Mouse (Mus musculus): ENCODE data around the gene Gm9970. TPM values are rescaled to one million over a fixed set of nuclear protein-coding genes. Genes with fewer than 3 reads are reported as not detected.

The Gm9970 gene
- polyA plus RNA-seq, 1 experiment from 2014 or later: not detected

DNA sequence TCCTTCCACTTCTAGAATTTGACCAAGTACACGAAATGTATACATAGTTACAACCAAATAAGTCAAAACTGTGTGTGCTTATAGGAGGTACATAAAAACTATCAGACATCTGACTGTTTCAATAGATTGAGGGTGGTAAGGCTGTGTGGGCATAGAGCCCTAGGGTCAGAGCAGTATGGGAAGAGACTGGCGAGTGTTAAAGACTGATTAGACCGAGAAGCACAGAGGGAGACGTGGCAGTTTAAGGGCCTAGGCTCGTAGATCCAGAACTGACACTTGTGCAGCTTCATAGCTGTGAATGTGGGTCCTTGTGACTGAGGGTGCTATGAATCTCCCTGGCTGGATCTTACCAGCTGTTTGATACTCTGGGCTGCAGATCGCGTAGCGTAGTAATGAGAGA, 13.9 kb upstream of the Gm9970 start:
- no peak for ATAC-seq (ENCODE audit: insufficient number of reproducible peaks, insufficient read depth, low FRiP score, low TSS enrichment, low read depth)
- Histone ChIP-seq H3K9me3 (no peaks in the 10 kb centered on the region), H3K27me3 (no peaks in the 10 kb centered on the region), H3K36me3 (peaks cover 87% of the 10 kb centered on the region), H3K27ac (no peak overlapping the region), H3K4me1 (peaks cover 35% of the 10 kb centered on the region), H3K9ac (no peak overlapping the region), H3K4me2 (no peak overlapping the region), H3K4me3 (no peak overlapping the region)
- WGBS: 87% methylated on average over 8 of the region's 8 CpGs

DNA sequence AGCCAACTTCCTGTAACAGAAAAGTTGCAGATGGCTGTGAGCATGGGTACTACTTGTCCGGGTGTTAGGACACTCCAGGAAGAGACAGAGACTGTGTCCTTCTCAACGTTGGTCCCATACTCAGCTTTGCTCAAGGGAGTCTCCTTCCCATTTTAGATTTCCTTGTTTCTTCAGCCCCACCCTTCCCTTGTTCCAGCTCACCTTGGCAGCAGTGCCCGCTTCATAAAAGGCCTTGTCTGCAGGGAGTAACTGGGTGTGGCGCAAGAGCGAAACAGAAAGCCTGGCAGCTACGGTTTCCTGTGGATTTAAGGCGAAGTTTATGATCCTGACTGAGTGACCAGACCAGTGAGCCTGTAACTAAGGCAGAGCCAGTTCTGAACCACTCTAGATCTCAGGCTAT, 13.4 kb upstream of the Gm9970 start:
- H3K36me3 ChIP-seq: peaks cover 87% of the 10 kb centered on the region
- H3K9me3 ChIP-seq: no peaks in the 10 kb centered on the region
- peak overlapping the region; percentile 84; the same call in 1 of the 2 replicates for H3K27ac ChIP-seq
- ATAC-seq (ENCODE audit: insufficient number of reproducible peaks, insufficient read depth, low FRiP score, low TSS enrichment, low read depth): no peak
- H3K27me3 ChIP-seq: no peaks in the 10 kb centered on the region
- H3K4me3 ChIP-seq: no peak overlapping the region
- WGBS: 84% methylated on average over 7 of the region's 7 CpGs
- H3K4me2 ChIP-seq: no peak overlapping the region
- peaks cover 35% of the 10 kb centered on the region for H3K4me1 ChIP-seq
- no peak overlapping the region for H3K9ac ChIP-seq

DNA sequence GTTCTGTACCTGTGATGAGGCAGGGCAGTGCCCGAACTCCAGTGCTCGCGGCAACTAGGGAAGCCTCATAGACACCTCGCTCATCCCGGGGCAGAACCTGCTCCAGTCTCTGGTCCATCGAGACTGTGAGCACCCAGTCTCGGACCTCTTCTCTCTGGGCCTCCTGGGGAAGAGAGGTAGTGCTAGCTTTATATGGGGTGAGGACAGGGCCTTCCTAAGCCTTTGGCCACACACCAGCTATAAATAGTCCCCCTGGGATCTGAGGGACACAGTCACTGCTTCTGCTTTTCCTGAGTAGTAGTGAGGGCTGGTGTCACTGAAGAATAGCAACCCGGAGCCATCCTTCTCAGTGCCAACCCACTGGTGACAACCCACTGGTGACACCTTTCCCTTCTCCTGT, 12.8 kb upstream of the Gm9970 start:
- Histone ChIP-seq H3K4me1 (peaks cover 35% of the 10 kb centered on the region), H3K27me3 (no peaks in the 10 kb centered on the region), H3K4me2 (no peak overlapping the region), H3K9ac (peak overlapping the region; percentile 32; the same call in 1 of the 2 replicates), H3K36me3 (peaks cover 86% of the 10 kb centered on the region), H3K27ac (peak overlapping the region; percentile 84), H3K9me3 (no peaks in the 10 kb centered on the region), H3K4me3 (no peak overlapping the region)
- no peak for ATAC-seq (ENCODE audit: insufficient number of reproducible peaks, insufficient read depth, low FRiP score, low TSS enrichment, low read depth)
- WGBS: 90% methylated on average over 8 of the region's 8 CpGs

DNA sequence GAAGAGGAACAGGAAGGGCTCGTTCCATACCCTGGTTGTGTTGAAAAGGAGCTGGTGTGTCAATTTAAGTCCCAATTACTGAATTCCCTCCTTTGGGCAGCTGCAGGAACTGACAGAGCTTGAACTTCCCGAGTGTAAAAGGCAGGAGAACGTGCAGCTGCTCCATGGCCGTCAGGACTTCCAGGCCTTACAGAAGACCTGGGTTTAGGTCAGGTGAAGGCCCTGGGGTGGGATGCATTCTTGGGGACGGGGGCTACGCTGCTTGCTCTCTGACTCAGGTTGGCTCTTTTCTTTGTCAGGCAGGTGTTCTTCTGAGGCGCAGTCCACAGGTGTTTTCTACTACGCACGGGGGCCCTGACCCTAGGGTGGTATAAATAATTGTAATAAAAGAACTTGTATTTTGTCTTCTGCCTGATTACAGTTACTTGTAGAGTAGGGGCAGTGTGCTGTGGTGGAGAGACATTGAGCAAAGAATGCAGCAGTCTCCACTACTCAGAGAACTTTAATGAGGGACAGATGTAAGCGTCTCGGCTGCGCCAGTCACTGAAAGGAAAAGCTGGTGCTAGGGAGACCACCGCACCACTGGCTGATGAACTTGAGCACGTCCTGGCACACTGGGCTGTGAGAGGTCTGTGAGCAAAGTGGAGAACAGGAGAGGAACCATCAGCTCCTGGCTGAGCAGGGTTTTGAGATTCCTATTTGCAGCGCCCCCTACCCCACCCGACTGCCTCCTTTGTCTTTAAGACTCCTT, 11.9 kb upstream of the Gm9970 start:
- peaks cover 35% of the 10 kb centered on the region for H3K4me1 ChIP-seq
- H3K27ac ChIP-seq: peak overlapping the region; percentile 84
- H3K36me3 ChIP-seq: peaks cover 87% of the 10 kb centered on the region
- no peaks in the 10 kb centered on the region for H3K9me3 ChIP-seq
- WGBS: 36% methylated on average over 16 of the region's 16 CpGs
- ATAC-seq (ENCODE audit: insufficient number of reproducible peaks, insufficient read depth, low FRiP score, low TSS enrichment, low read depth): peak; percentile 28; the same call in 1 of the 2 replicates
- 0 out of 2 replicates have a peak overlapping the region, but pooled peaks have one; percentile 32 for H3K9ac ChIP-seq
- peak overlapping the region; percentile 51 for H3K4me2 ChIP-seq
- no peak overlapping the region for H3K4me3 ChIP-seq
- H3K27me3 ChIP-seq: no peaks in the 10 kb centered on the region

DNA sequence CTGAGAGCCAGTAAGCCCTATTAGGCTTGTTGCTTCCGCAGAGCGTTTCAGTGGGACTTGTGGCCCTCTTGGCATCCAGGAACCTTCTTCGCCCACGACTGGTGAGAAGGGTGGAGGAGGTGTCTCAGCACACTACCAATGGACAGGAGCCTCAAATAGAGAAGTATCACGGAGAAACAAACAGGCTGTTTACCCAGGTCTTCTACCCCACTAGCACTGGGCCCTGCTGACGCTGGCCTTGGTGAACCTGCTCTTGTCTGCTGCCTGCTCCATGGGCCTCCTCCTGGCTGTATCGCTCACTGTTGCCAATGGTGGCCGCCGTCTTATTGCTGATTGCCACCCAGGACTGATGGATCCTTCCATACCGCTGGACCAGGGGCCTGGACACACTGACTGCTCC, 11.1 kb upstream of the Gm9970 start:
- no peaks in the 10 kb centered on the region for H3K9me3 ChIP-seq
- no peaks in the 10 kb centered on the region for H3K27me3 ChIP-seq
- peaks cover 35% of the 10 kb centered on the region for H3K4me1 ChIP-seq
- no peak for ATAC-seq (ENCODE audit: insufficient number of reproducible peaks, insufficient read depth, low FRiP score, low TSS enrichment, low read depth)
- H3K4me2 ChIP-seq: peak overlapping the region; percentile 51
- peak overlapping the region; percentile 84 for H3K27ac ChIP-seq
- peak overlapping the region; percentile 67 for H3K9ac ChIP-seq
- WGBS: 59% methylated on average over 10 of the region's 10 CpGs
- H3K4me3 ChIP-seq: peak overlapping the region; percentile 35
- peaks cover 90% of the 10 kb centered on the region for H3K36me3 ChIP-seq

DNA sequence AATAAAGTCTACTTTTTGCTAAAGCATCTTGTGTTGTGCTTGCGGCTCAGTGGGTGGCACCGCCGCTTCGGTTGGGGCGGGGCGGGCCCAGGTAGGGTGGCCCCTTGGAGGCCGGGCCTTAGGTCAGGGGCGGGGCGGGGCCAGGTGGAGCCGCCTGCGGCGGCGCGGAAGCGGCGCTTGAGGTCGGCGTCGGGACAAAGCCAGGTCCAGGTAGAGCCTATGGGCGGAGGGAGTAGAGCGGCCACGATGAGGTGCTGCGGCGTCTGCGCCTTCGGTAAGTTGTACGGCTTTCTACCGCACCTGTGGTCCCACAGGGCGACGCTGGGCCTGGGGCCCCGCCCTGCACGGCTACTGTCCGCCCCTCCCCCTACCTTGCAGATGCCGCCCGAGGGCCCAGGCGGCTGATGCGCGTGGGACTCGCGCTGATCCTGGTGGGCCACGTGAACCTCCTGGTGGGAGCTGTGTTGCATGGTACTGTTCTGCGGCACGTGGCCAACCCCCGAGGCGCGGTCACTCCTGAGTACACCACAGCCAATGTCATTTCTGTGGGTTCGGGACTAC, 10.6 kb upstream of the Gm9970 start, which contains the start of gene Krtcap3:
TSS of gene Krtcap3 (plus strand) at position 151 of the 561 bp plus-strand sequence.
- H3K4me2 ChIP-seq: peak within 1 kb of the TSS; percentile 51
- H3K27me3 ChIP-seq: no peaks in the 10 kb centered on the region
- ATAC-seq (ENCODE audit: insufficient number of reproducible peaks, insufficient read depth, low FRiP score, low TSS enrichment, low read depth): peak; percentile 53
- peak within 1 kb of the TSS; percentile 84 for H3K27ac ChIP-seq
- peaks cover 92% of the 10 kb centered on the region for H3K36me3 ChIP-seq
- WGBS: 14% methylated on average over 43 of the region's 47 CpGs
- H3K9me3 ChIP-seq: no peaks in the 10 kb centered on the region
- H3K9ac ChIP-seq: peak within 1 kb of the TSS; percentile 67
- H3K4me3 ChIP-seq: peak within 1 kb of the TSS; percentile 35
- H3K4me1 ChIP-seq: peaks cover 35% of the 10 kb centered on the region

DNA sequence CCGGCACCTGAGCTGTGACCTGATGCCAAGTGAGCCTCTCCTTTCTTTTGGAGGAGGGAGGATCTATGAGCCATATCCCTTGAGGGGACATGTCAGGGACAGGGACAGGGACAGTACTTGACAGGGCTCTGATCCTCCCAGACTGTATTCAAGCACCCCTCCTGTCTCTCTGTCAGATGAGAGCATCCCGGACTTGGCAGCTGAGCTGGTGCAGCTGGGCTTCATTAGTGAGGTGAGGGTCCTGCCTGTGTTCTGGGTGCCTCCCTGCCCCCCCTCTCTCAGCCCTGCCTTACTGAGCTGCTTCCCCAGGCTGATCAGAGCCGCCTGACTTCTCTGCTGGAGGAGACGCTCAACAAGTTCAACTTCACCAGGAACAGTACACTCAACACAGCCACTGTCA, 9.7 kb upstream of the Gm9970 start:
- H3K9ac ChIP-seq: peak overlapping the region; percentile 67; the same call in 1 of the 2 replicates
- no peaks in the 10 kb centered on the region for H3K9me3 ChIP-seq
- ATAC-seq (ENCODE audit: insufficient number of reproducible peaks, insufficient read depth, low FRiP score, low TSS enrichment, low read depth): no peak
- H3K27ac ChIP-seq: peak overlapping the region; percentile 84
- H3K27me3 ChIP-seq: no peaks in the 10 kb centered on the region
- H3K4me2 ChIP-seq: 0 out of 2 replicates have a peak overlapping the region, but pooled peaks have one; percentile 51
- no peak overlapping the region for H3K4me3 ChIP-seq
- H3K36me3 ChIP-seq: peaks cover 92% of the 10 kb centered on the region
- H3K4me1 ChIP-seq: peaks cover 35% of the 10 kb centered on the region
- 27% methylated on average over 4 of the region's 4 CpGs for WGBS

DNA sequence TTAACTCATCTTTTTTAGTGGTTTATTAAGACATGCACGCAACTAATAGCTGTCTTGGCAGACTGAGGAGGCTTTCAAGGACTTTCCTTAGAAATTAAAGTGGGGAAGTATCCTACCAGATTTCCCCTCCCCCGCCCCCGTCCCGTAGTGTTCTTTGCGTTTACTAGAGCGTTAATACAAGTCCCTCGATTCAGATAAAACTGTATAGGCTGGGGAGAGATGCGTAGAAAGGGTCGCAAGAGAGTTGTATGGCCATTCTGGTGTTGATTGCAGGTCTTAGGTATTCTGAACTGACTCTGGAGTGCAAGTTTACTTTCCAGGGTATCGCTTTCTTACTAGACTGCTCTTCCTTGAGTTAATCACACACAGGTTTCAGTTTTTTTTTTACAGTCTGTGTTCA, 1.2 kb upstream of the Gm9970 start:
- 21% methylated on average over 10 of the region's 10 CpGs for whole genome bisulfite sequencing
- H3K4me3 ChIP-seq: peak overlapping the region; percentile 93
- H3K4me2 ChIP-seq: peak overlapping the region; percentile 92
- peaks cover 8% of the 10 kb centered on the region for H3K4me1 ChIP-seq
- H3K9ac ChIP-seq: peak overlapping the region; percentile 96
- H3K27me3 ChIP-seq: no peaks in the 10 kb centered on the region
- no peak for ATAC-seq (ENCODE audit: insufficient number of reproducible peaks, insufficient read depth, low FRiP score, low TSS enrichment, low read depth)
- H3K27ac ChIP-seq: peak overlapping the region; percentile 99; the same call in 1 of the 2 replicates
- no peaks in the 10 kb centered on the region for H3K9me3 ChIP-seq
- H3K36me3 ChIP-seq: peaks cover 36% of the 10 kb centered on the region

DNA sequence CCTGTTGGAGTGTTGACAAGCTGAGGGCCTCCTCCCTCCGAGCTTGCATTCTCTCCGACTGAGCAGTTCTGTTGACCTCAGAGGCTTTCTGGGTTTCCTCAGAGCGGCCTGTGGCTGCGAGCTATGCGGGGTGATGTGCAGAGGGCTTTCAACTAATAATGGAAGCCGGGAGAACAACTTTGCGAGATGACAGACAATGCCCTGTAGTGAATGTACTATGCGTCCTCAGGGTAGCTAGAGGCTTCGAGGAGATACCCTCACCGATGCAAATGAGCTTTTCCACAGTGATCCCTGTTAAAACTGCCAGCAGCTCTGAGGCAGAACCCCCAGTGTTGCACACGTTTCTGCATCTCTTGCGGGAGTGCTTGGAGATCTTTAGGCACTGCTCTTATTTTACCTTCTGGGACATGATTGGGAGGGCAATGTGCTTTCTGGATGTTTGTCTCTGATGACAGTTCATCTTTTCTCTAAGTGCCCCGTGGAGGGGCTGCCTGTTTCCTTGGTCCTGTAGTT, 546 bp upstream of the Gm9970 start:
- WGBS: under 1% methylated on average over 13 of the region's 13 CpGs
- Histone ChIP-seq H3K4me3 (peak overlapping the region; percentile 93), H3K9me3 (no peaks in the 10 kb centered on the region; the same call in 1 of the 2 replicates), H3K27ac (peak overlapping the region; percentile 99), H3K27me3 (no peaks in the 10 kb centered on the region), H3K36me3 (peaks cover 30% of the 10 kb centered on the region), H3K4me1 (peaks cover 8% of the 10 kb centered on the region), H3K4me2 (peak overlapping the region; percentile 92), H3K9ac (peak overlapping the region; percentile 96)
- no peak for ATAC-seq (ENCODE audit: insufficient number of reproducible peaks, insufficient read depth, low FRiP score, low TSS enrichment, low read depth)

DNA sequence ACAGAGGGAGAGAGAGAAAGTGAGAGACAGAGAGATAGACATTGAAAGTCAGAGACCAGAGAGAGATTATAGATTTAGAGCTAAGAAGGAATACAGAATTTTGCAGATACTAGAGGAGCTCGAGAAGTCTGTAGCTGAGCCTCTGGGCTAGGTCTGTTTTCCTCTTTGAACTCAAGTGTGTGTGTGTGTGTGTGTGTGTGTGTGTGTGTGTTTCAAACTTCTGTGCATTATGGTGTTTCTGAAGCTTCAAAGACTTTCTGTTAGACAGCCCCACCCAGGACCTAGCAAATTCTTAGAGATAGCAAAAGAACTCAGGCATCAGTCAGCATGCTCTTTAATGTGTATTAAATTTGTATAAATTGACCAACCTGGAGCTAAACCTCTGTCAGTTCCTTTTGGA, 14.4 kb downstream of the Gm9970 start:
- Histone ChIP-seq H3K27ac (no peak overlapping the region), H3K9ac (no peak overlapping the region), H3K4me1 (peaks cover 5% of the 10 kb centered on the region; the same call in 1 of the 2 replicates), H3K9me3 (no peaks in the 10 kb centered on the region), H3K36me3 (no peaks in the 10 kb centered on the region), H3K4me3 (no peak overlapping the region), H3K4me2 (no peak overlapping the region), H3K27me3 (no peaks in the 10 kb centered on the region)
- ATAC-seq (ENCODE audit: insufficient number of reproducible peaks, insufficient read depth, low FRiP score, low TSS enrichment, low read depth): no peak
- 74% methylated on average over 1 of the region's 1 CpGs for WGBS

DNA sequence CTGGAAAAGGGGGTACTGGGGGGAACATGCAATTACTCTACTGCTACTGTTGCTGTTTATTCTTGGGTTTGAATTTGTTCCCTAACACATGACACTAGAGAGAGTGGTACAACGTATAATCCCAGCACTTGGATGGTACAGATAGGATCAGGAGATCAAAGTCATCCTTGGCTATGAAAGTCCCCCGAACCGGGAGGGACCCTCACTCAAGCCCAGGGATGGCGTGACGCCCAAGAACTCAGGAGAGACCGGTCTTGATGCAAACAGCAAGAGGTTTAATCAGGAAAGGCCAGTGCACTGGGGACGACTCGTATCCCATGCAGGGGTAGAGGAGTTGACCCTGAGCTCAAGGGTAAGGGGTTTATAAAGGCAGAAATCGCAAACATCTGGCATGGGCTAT, 18.3 kb downstream of the Gm9970 start:
- no peaks in the 10 kb centered on the region for H3K9me3 ChIP-seq
- no peak overlapping the region for H3K27ac ChIP-seq
- H3K4me3 ChIP-seq: no peak overlapping the region
- H3K27me3 ChIP-seq: no peaks in the 10 kb centered on the region
- no peak for ATAC-seq (ENCODE audit: insufficient number of reproducible peaks, insufficient read depth, low FRiP score, low TSS enrichment, low read depth)
- no peaks in the 10 kb centered on the region for H3K36me3 ChIP-seq
- 87% methylated on average over 9 of the region's 9 CpGs for WGBS
- no peak overlapping the region for H3K4me2 ChIP-seq
- H3K9ac ChIP-seq: no peak overlapping the region
- peaks cover 16% of the 10 kb centered on the region for H3K4me1 ChIP-seq
